Mouse (Mus musculus) intestine, embryonic 14.5 days (tissue): ENCODE data around the gene Nup210. TPM values are rescaled to one million over a fixed set of nuclear protein-coding genes. Genes with fewer than 3 reads are reported as not detected.

Experiments used
- ATAC-seq: fragments of 200-750 bp; cut with Nextera tagmentation; replicated peaks from 2 replicates; pipeline ENCODE4 v1.8.0; 2017; ENCODE audit warnings: low read depth, moderate number of reproducible peaks, moderate TSS enrichment, moderate library complexity; ENCODE audit not compliant: low FRiP score, low TSS enrichment
- DNase-seq: peaks from one replicate; pipeline ENCODE4 v3.0.0-alpha.2; 2018; ENCODE audit warnings: low spot score
- H3K27ac ChIP-seq: fragments of 300-500 bp; sonication (generic); 2 replicates; pipeline ENCODE4 v1.5.1; 2014; ENCODE audit warnings: low read depth, mild to moderate bottlenecking, control low read depth
- H3K27me3 ChIP-seq: fragments of 300-500 bp; sonication (generic); replicated peaks from 2 replicates; pipeline ENCODE4 v1.6.1; 2014; ENCODE audit warnings: low read length, control low read depth; ENCODE audit not compliant: control insufficient read depth, insufficient read depth
- H3K36me3 ChIP-seq: fragments of 300-500 bp; sonication (generic); 2 replicates; pipeline ENCODE4 v1.6.1; 2014; ENCODE audit warnings: low read length, control low read depth; ENCODE audit not compliant: control insufficient read depth, insufficient read depth
- H3K4me1 ChIP-seq: fragments of 300-500 bp; sonication (generic); replicated peaks from 2 replicates; pipeline ENCODE4 v1.6.1; 2014; ENCODE audit warnings: low read length, control low read depth, mixed read lengths; ENCODE audit not compliant: control insufficient read depth, insufficient read depth
- H3K4me2 ChIP-seq: fragments of 300-500 bp; sonication (generic); 2 replicates; pipeline ENCODE4 v1.6.1; 2014; ENCODE audit warnings: low read length
- H3K4me3 ChIP-seq: fragments of 300-500 bp; sonication (generic); 2 replicates; pipeline ENCODE4 v1.5.1; 2014; ENCODE audit warnings: low read depth, low read length, control low read depth, mixed read lengths
- H3K9ac ChIP-seq: fragments of 300-500 bp; sonication (generic); 2 replicates; pipeline ENCODE4 v1.6.1; 2014; ENCODE audit warnings: mild to moderate bottlenecking, low read length
- H3K9me3 ChIP-seq: fragments of 300-500 bp; sonication (generic); 2 replicates; pipeline ENCODE4 v1.6.1; 2016; ENCODE audit warnings: low read length, control low read depth; ENCODE audit not compliant: control insufficient read depth
- WGBS: fragments of 180-500 bp; shearing (Covaris S2); extraction: QIAGEN DNeasy Blood & Tissue Kit; methylation state at CpG from one replicate; pipeline ENCODE4 v1.1.7; 2014; 5-methylcytosine and 5-hydroxymethylcytosine counted together
- polyA plus RNA-seq: library from polyadenylated mRNA; unstranded; fragments of >200 nt; fragmentation: Nextera tagmentation; extraction: Ambion mirVana; gene quantifications from 2 replicates; pipeline ENCODE4 v1.2.1, GENCODE M21; 2014

Nup210 gene
- polyA plus RNA-seq, 1 experiment from 2014 or later: 24.7 TPM

GRCm38 (mm10) chr6:90969341-90969871 is 147.2 kb downstream of the Nup210 start:
- Histone ChIP-seq H3K27me3 (no peaks in the 10 kb centered on the region), H3K36me3 (no peaks in the 10 kb centered on the region), H3K9me3 (no peaks in the 10 kb centered on the region), H3K4me1 (0 out of 2 replicates have a peak, but pooled peaks cover 4% of the 10 kb centered on the region), H3K4me2 (no peak overlapping the region), H3K27ac (no peak overlapping the region), H3K4me3 (no peak overlapping the region), H3K9ac (no peak overlapping the region)
- 47% methylated on average over 2 of the region's 2 CpGs for WGBS
- no peak for DNase-seq
- ATAC-seq: no peak

Other genes starting within 250 kb of the Nup210 start
- gene Iqsec1, start 128.1 kb downstream of the Nup210 start, polyA plus RNA-seq: 12.9 and 13.0 TPM in 2 replicates
- gene Hdac11, start 39.8 kb upstream of the Nup210 start, polyA plus RNA-seq: 9.6 and 9.7 TPM in 2 replicates
- 49.0 and 54.6 TPM in 2 replicates for gene Fbln2, start 95.6 kb upstream of the Nup210 start, polyA plus RNA-seq